Mouse (Mus musculus): Measurements from ENCODE around the gene Slc16a13.

Gene Slc16a13

DNA sequence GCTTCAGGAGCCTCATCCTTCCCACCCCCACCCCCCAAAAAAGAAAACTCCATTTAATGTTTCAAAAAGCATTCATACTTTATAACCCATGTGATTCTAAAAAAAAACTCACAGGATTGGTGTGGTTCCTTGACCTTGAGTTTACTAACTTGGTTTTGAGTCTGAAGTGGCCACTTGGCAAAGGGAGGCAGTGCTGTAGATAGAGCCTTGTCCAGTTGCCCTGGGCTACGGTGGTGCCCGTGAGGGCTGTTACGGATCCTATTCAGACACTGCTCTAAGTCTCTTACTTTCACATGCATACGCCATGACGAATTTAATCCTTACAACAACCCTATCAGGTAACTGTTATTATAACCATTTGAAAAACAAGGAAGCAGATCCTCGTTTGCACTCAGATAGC, 8.9 kb downstream of the Slc16a13 start:
- DNase-seq (ENCODE audit: low spot score) = no peak

DNA sequence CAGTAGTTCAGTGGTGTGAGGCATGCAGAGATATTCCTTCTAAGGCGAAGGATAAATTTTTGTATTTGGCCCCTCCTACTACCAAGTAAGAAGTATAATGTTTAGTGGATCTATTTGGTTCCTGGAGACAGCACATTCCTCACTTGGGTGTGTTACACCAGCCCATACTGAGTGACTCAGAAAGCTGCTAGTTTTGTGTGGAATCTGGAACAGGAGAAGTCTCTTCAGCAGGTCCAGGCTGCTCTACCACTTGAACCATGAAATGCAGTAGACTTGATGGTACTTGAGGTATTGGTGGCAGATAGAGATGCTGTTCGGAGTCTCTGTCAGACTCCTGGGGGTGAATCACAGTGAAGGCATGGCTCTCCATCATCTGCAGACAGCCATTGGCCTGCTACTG, 10.2 kb downstream of the Slc16a13 start:
- DNase-seq (ENCODE audit: low spot score) = no peak

DNA sequence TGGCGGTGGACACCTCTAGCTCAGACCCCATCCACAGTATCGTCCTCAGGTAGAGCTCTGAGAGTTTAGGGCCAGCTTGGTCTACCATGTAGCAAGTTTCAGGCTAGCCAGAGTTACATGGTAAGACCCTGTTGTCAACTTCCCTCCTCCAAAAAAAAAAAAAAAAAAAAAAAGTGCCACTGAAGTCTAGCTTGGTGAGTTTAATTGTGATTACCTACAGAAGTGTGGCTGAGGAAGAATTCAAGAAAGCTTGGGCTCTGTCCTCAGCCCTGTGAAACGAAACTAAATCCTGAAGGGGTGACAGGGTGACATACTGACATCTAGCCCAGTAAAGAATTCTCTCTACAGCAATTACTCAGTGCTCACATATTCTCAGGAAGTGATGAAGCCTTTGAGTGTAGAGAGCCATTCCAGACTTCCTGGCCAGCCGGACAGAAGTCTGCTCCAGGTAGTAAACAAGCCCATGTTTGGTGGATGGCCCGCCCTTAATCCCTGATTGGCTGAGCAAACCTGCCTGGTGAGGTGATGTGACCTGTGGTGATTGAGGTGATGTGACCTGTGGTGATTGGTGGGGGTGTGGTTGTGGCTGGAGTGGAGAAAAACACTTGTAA, 12.0 kb downstream of the Slc16a13 start:
- DNase-seq (ENCODE audit: low spot score) = no peak

DNA sequence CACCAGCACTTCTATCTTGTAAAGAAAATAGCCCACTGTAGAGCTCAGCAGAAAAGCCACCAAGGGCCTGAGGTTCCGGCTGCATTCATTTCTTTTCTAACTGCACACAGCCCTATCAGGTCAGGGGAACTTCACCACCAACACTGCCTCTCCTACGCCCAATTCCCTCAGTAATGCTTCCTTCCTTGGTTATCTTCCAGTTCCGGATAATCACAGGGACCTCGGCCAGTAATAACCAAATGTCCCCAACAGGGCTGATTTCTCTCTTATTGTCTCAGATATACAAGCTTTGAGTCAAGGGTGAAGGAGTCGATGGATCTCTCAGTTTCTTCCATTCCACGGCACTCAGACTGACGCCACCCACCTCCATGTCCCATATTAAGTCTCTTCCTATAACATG, 13.6 kb downstream of the Slc16a13 start:
- DNase-seq (ENCODE audit: low spot score) = no peak

DNA sequence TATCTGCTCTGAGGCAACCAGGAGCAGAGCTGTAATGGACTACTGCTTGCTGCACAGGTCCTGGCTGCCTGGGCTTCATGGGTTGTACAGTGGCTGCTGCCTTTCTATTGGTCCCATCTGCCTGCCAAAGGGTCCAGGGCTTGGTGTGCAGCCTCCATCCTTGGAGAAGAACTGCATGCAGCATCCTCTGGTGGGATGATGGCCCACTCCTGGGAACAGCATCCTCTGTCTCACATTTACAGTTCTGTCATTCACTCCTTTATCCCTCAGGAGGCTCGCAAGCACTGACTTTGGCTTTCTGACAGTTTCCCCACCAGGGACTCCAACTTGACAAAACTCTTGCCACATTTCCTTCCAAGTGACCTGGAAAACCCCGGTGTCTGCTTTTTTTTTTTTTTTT, 14.1 kb downstream of the Slc16a13 start:
- no peak for DNase-seq (ENCODE audit: low spot score)

DNA sequence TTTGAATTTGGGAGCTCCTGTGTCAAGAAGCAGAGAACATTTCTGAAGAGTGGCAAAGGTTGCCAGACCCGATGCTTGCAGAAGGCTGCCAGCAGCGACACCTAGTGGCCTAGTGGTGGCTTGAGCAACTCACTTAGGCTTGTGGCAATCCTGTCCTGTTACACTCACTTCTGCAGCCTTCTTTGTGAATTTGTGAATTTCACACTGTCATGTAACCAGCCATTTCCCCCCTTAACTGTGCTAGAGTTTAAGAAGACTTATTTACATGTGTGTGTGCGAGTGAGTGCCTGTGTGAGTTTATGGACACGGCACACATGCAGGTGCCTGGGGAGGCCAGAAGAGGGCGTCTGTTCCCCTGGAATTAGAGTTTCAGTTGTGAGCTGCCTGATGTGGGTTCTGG, 19.2 kb downstream of the Slc16a13 start:
- DNase-seq (ENCODE audit: low spot score) = peak; percentile 68

DNA sequence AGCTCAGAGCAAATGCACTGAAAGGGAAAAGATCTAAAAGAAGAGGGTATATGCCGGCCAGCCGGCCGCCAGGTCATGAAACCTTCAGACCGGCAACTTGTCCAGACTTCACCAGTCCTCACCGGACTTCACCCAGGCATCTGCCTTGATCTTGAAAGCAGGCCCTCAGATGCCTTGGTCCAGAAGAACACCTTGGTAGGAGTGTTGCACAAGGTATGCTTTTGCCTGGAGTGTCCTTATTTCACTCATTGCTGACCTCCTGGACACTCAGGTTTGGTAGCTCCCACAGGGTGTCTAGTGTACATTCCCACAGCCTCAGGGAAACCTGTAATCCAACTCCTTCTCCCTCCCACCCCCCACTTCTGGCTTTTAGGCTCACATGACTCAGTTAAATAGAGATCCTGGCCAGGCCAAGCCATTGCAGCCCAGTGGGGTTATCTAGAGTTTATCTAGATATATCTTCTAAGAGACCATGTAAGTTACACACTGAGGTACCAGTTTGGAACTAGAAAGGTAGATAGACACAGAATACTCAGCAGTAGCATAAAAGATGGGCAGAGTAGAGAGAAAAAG, 20.7 kb downstream of the Slc16a13 start:
- DNase-seq (ENCODE audit: low spot score) = no peak

DNA sequence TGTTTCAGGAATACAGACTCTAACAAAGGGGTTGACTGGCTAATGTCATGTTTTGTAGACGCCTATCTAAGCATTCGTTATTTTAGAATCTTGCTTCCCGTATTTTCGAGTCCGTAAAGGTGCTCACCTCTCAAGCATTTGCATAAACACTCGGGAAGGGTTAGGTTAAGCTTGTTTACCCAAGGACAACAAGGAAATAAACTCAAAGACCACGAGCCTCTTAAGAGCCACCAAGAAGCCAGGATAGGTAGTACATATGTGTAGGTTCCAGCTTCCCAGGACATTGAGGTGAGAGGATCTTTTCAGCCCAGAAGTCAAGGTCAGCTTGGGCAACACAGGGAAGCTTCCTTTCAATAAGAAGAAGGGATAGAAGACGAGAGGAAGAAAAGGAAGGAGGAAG, 21.8 kb downstream of the Slc16a13 start:
- DNase-seq (ENCODE audit: low spot score) = no peak

DNA sequence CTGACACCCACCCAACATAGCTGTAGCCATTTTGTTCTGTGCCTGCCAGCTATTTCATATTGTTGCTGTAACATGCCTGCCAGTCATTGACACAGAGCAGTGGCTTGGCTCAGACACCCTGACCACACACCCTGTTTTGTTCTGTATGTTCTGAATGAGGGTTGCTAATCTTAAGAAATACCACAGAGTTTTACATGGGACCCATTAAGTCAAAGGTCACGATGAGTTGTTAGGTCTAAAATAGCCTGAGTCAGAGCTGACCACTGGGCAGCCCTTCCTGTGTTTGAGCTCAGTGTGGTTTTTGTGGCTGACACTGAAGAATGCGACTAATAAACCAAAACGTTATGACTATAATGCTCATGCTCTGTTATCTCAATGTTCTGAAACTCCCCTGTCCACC, 22.5 kb downstream of the Slc16a13 start:
- DNase-seq (ENCODE audit: low spot score) = no peak

DNA sequence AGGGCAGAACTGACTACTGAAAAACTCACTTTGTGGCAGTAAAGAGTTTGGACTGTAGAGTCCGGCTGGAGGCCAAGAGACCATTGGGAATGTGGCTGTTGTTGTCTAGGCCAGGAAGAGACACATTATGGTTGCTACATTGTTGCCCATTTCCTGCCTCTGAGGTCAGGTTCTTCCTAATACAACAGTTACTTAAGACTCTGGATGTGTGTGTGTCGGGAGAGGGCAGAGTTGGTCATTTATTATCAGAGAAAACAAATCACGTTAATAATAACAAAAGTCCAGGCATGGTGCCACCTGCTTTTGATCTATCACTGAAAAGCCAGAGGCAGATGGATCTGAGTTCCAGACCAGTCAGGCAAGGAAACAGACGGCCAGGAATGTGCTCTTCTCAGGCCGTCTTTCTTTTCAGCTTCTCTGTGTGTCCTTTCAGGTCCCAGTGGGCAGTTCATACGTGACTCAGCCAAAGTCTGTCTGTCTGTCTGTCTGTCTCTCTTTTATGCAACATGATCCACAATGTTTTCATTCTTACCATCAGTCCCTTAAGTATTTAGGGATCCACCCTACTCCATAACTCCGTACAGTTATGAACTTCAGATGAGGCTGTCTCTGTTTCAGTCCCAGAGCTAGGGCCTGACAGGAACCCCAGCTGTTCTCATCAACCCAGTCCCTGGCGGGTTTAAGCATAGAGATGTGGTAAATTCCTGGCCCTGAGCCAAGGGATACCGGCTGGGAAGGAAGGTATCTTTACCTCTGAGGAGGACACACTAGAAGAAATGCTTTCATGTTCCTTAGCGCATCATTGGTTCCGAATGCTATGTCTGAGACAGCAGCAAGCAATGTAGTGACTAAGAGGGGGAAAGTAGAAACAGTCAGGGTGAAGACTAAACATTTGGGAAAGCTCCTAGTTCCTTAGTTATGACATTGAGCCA, 27.2 kb downstream of the Slc16a13 start:
- no peak for DNase-seq (ENCODE audit: low spot score)

DNA sequence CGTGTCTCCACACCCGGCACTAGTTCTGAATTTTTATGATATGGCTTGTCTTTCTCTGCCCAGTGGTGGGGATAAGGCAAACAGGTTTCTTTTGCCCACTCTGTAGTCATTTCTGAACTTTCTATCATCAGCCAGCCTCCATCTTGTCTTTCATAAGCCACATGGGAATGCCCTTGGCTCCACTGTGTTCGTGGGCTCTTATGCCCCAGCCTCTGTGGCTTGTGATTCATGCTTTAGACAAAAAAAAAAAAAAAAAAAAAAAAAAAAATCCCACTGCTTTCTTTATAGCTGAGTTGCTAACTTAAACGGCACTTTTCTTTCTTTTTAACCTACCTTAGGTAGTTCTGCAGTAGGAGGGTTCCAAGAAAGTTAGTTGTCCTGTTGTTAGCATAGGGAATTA, 28.7 kb downstream of the Slc16a13 start:
- no peak for DNase-seq (ENCODE audit: low spot score)

DNA sequence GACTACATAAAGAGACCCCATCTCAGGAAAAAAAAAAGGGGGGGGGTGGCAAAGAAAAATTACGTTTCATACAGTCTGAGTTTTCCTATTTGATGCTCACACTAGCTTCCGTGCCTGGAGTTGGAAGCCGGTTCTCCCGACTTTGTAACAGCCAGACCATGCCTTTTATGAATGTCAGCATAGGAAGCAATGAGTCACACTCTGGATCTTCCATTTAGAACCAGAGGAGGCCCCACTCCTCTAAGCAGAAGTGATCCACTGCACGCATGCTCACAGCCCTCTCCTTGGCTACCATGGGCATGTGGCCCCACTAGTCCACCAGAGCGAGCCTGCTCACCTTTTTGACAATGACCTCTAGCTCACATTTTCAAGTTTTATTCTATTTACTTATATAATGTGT, 29.7 kb downstream of the Slc16a13 start:
- DNase-seq (ENCODE audit: low spot score) = no peak

DNA sequence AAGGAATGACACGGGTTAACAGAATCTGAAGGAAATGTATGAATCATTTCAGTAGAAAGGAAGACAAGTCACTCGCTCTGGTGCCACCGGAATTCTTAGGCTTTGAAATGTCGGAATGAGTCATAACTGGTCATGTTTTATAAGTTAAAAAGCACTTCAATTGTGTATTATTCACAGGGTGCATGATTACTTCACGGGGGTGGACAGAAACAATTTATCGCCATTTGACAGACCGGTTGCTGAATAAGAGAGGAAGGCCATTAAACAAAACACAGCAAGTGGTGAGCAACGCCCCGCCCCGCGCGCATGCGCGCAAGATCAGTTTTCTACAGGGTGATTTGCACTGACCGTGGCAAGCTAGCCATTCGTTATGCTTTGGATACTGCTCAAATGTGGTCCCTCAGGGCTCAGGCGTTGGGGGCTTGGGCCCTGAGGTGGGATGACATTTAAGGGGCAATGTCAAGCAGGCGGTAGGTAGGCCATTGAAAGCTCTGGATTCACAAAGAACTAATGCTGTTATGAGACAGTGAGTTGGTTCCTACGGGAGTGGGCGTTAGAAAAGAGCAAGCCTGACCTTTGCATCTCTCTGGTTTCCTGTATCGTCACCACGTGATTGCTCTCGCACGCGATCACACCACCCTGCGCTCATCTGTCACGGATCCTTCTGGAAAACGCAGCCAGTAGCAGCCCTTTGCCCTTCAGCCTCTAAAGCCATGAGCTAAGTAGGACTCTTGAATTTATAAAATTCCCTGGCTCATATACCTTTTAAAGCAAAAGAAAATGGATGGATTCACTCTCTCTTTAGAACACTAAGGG, 31.3 kb downstream of the Slc16a13 start:
- DNase-seq (ENCODE audit: low spot score) = no peak

DNA sequence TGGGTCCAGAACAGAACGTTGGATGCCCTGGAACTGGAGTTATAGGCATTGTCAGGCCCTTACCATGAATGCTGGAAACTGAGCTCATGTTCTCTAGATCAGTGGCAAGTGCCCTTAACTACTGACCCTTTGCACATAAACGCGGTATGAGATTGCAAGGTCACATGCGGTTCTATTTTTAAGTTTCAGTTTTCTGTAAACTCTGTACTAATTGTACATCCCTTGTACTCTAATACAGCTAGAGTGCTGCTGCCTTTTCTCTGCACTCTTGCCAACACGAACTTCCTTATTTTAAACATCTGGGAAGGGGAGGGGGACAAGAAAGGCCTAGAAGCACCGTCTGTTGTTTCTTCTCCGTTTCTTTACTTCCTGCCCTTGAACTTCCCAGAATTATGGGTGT, 35.7 kb downstream of the Slc16a13 start:
- no peak for DNase-seq (ENCODE audit: low spot score)

DNA sequence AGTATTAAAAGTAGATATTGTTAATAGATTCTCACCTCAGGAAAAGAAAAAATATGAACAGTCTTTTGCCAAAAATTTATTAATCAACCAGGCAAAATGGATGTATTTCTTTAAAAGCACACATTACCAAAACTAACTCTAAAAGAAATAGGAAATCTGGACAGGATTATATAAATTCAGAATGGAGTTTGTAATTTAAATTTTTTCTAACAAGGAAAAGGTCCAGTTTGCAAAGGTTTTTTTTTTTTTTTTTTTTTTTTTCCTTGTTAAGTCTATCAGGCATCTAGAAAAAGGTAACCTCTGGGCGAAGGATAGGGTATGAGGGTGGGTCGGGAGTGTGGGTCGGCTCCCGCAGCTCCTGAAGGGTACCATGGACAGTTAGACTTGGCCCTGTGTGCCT, 40.4 kb downstream of the Slc16a13 start:
- DNase-seq (ENCODE audit: low spot score) = no peak

DNA sequence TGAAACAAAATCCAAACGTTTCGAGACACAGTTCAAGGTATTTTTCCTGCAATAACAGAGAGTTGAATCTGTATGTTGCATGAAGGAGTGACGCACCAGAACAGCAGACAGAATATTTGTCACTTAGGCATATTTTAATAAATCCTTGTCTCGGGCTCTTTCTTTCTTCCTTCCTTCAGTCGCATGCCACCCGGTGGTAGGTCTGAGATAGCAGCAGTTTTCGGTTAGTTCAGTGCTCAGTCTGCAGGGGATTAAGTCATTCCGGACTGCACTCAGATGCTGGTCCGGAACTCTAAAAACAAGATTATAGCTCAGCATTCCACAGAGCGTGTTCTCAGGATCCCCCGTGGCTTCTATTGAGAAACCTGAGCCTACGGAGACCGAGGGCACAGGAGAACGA, 41.5 kb downstream of the Slc16a13 start:
- no peak for DNase-seq (ENCODE audit: low spot score)

DNA sequence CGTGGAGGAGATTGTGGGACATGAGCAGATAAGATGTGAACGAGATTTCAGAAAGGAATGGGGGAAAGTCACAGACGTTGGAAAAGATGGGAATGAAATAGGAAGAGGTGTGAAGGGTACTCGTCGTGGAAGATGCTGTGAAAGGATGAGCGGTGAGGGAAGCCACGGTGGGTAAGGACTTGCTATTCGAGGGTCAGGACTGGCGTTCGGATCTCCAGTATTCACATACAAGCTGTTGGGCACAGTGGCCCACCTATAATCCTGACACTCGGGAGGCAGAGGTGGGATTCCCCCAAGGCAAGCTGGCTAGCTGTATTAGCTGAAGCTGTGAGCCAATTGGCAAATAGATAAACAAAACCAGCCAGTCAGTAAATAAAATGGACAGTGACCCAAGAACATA, 42.1 kb downstream of the Slc16a13 start:
- DNase-seq (ENCODE audit: low spot score) = no peak

DNA sequence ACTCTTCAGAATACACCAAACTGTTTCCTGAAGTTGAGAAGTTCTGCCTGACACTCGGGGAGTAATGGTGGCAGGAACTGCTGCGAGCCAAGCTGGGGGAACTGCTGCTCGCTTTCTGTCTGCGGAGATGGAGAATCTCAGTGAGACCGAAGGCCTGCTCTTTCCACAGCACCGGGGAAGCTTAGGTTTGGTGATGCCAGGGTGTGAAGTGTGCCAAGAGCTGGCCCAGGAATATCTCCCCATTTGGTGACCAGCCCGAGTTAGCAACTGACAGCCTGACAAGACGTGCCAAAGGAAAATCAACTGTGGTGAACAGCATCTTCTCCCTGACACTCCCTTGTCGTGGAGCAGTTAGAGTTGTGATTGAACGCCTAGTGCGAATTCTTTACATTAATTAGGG, 42.6 kb downstream of the Slc16a13 start:
- no peak for DNase-seq (ENCODE audit: low spot score)

DNA sequence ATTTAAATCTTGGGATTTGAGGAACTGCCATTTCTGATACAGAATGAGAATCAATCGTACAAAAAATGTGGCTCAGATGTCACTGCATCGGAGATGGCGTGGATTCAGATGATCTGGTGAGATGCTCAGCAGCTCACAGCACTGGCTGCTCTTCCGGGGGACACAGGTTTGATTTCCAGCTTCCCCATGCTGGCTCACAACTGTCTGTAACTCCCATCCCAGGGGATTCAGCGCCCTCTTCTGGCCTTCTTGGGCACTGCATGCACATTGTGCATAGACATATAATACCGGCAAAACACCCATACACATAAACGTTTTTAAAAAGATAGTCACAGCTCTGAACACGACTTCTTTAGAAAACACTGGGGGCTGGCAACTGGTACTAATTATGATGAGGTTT, 43.2 kb downstream of the Slc16a13 start:
- DNase-seq (ENCODE audit: low spot score) = no peak

DNA sequence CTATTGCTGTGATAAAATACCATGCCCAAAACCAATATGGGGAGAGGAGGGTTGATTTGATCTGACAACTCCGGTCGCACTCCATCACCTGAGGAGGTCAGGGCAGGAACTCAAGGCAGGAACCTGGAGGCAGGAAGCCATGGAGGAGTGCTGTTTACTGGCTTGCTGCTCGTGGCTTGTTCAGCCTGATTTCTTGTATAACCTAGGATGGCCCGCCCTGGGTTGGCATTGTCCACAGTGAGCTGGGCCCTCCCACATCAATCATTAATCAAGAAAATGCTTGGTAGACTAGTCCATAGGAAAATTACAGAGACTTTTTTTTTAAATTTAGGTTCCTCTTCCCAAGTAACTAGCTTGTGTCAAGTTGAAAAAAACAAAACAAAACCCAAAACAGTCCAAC, 46.4 kb downstream of the Slc16a13 start:
- no peak for DNase-seq (ENCODE audit: low spot score)

DNA sequence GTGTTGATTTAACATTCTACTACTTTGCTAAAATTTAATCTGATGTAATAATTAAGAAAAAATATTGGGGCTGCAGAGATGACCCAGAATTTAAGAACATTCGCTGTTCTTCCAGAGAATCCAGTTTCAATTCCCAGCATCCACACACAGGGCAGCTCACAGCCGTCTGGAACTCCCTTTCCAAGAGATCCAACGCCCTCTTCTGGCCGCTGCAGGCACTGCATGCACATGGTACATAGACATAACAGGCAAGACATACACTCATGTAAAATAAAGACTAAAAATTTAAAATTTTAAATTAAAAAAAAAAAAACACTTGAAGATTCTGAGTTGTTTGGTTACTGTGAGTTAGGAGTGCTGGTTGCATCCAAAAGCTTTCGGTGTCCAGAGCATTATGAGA, 48.6 kb downstream of the Slc16a13 start:
- no peak for DNase-seq (ENCODE audit: low spot score)

DNA sequence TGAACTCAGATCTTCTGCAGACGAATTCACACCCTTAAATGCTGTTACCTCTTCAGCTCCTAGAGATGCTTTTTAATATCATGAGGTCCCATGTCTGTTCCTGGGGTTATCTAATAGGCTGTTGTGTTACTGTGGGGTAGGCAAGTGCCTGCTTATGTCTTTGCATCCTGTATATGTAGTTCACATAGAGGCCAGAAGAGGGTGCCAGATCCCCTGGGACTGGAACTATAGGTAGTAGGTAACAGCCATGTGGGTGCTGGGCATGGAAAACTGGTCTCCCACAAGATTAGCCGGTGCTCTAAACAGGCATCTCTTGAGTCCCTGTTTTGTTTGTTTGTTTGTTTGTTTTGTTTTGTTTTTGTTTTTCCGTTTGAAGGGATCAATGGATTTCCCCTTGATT, 49.0 kb downstream of the Slc16a13 start:
- DNase-seq (ENCODE audit: low spot score) = peak; percentile 38

DNA sequence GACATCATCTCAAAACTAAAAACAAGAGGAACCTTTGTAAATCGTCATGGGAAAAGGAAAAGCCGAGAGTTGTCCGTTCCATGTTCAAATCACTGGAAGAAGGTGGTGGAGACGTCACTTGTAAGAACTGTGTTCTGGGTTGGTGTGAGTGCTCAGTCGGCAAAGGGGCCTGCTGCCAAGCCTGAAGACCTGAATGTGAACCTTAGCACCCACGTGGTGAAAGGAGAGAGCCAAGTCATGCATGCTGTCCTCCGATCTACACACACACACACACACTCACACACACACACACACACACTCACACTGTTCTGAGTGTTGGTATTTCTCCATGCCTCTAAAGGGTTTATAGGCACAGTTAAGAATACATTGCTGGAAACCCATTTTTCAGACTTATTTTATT, 49.7 kb downstream of the Slc16a13 start:
- no peak for DNase-seq (ENCODE audit: low spot score)
